Mouse (Mus musculus): ENCODE measurements at regions not wholly inside any gene's neighbourhood (a gene's known extent, or its start where the extent isn't known, plus 50 kb on each side); places are given as distances from the start of the nearest gene placed in this dataset.

- peak; percentile 16 for DNase-seq (ENCODE audit: extremely low read depth, low read depth, low spot score)
- 62% methylated on average over 3 of the region's 3 CpGs for WGBS
Observed at GRCm38 (mm10) chrX:11213492-11213891, 85.6 kb upstream of the H2al1a start.

GRCm38 (mm10) chrX:11239066-11239465 is 60.0 kb upstream of the H2al1a start:
- H3K4me3 ChIP-seq (ENCODE audit: insufficient read depth, low read depth, low read length) = no peak overlapping the region
- no peaks in the 10 kb centered on the region for H3K4me1 ChIP-seq (ENCODE audit: control insufficient read depth, insufficient read depth, low read length)
- H3K79me2 ChIP-seq (ENCODE audit: control insufficient read depth, insufficient read depth, low read length) = no peaks in the 10 kb centered on the region
- DNase-seq (ENCODE audit: extremely low read depth, low read depth, low spot score) = peak; percentile 23
- H3K27me3 ChIP-seq (ENCODE audit: control insufficient read depth, insufficient read depth, low read length) = no peaks in the 10 kb centered on the region
- WGBS = 81% methylated on average over 1 of the region's 1 CpGs
- TF ChIP-seq CTCF (IDR thresholded peaks at IDR 0.05; ENCODE audit: low read depth, low read length) (no peak), POLR2A (IDR thresholded peaks at IDR 0.05; ENCODE audit: extremely low read depth, insufficient read depth, low read length) (no peak)
- H3K9ac ChIP-seq (ENCODE audit: low read depth, low read length) = no peak overlapping the region
- H3K27ac ChIP-seq (replicated peaks; ENCODE audit: insufficient read depth, low read depth, low read length) = no peak overlapping the region
- no peaks in the 10 kb centered on the region for H3K36me3 ChIP-seq (ENCODE audit: control insufficient read depth, insufficient read depth, low read length)

More at GRCm38 (mm10) chrX:11213492-11213891, 85.6 kb upstream of the H2al1a start:
- TF ChIP-seq POLR2A (IDR thresholded peaks at IDR 0.05; ENCODE audit: extremely low read depth, insufficient read depth, low read length) (no peak), CTCF (IDR thresholded peaks at IDR 0.05; ENCODE audit: low read depth, low read length) (peak; percentile 16; the same call in 1 of the 2 replicates)
- Histone ChIP-seq H3K27me3 (ENCODE audit: control insufficient read depth, insufficient read depth, low read length) (no peaks in the 10 kb centered on the region), H3K9ac (ENCODE audit: low read depth, low read length) (no peak overlapping the region), H3K36me3 (ENCODE audit: control insufficient read depth, insufficient read depth, low read length) (no peaks in the 10 kb centered on the region), H3K4me1 (ENCODE audit: control insufficient read depth, insufficient read depth, low read length) (no peaks in the 10 kb centered on the region), H3K4me3 (ENCODE audit: insufficient read depth, low read depth, low read length) (no peak overlapping the region), H3K79me2 (ENCODE audit: control insufficient read depth, insufficient read depth, low read length) (no peaks in the 10 kb centered on the region), H3K27ac (replicated peaks; ENCODE audit: insufficient read depth, low read depth, low read length) (no peak overlapping the region)

GRCm38 (mm10) chrX:11245576-11245975 is 53.5 kb upstream of the H2al1a start:
- H3K4me3 ChIP-seq (ENCODE audit: insufficient read depth, low read depth, low read length) = no peak overlapping the region
- no peak overlapping the region for H3K27ac ChIP-seq (replicated peaks; ENCODE audit: insufficient read depth, low read depth, low read length)
- no peaks in the 10 kb centered on the region for H3K27me3 ChIP-seq (ENCODE audit: control insufficient read depth, insufficient read depth, low read length)
- no peak for TF ChIP-seq POLR2A (IDR thresholded peaks at IDR 0.05; ENCODE audit: extremely low read depth, insufficient read depth, low read length)
- TF ChIP-seq CTCF (IDR thresholded peaks at IDR 0.05; ENCODE audit: low read depth, low read length) = no peak
- H3K36me3 ChIP-seq (ENCODE audit: control insufficient read depth, insufficient read depth, low read length) = no peaks in the 10 kb centered on the region
- no peaks in the 10 kb centered on the region for H3K79me2 ChIP-seq (ENCODE audit: control insufficient read depth, insufficient read depth, low read length)
- H3K9ac ChIP-seq (ENCODE audit: low read depth, low read length) = no peak overlapping the region
- no peaks in the 10 kb centered on the region for H3K4me1 ChIP-seq (ENCODE audit: control insufficient read depth, insufficient read depth, low read length)
- DNase-seq (ENCODE audit: extremely low read depth, low read depth, low spot score) = no peak
- WGBS = 94% methylated on average over 3 of the region's 3 CpGs

Data from liver, adult 2 months (tissue).